In the genomic region with DNA sequence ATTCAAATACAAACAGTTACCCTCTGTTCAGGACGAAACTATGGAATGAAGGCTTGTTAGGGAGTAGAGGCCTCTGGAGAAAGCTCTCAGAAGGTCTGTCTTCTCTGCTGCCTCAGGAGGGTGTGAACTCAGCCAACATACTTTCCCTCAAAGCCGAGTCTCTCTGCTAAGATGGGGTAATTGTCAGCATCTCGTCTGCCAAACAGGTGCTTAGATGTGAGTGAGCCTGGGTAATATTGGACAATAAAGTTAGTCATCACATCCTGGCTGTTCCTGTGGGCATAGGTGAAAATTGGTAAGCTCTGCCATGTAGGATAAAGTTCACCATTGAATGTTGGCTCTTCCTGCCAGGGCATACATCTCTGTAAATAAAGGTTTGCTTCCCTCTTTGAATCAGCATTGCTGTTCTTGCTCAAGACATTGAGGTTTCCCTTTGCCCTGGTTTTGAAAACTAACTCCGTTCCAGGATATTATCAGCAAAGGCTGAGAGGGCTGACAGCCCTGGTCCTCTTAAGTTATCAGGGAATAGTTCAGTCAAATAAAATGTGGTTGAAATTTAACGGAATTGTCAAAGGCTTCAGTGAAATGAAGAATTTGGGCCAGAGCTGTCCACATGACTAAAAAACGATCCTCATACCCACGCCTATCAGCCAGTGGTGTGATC, we compare ENCODE assay signal across 19 mouse cellular contexts. TPM values are rescaled to one million over a fixed set of nuclear protein-coding genes. Genes with fewer than 3 reads are reported as not detected.
"Had no signal": no experiment of that assay in that cellular context is flagged by ENCODE, and none has a peak within 500 bp of the region (broad histone marks: within the 10 kb centered on the region; RNA-seq: fewer than 3 reads in every experiment).

No protein-coding gene starts in this region.

- H3K4me3 ChIP-seq: left cerebral cortex, adult 2 months; limb, embryonic 15.5 days; liver, embryonic 15.5 days; midbrain, embryonic 10.5 days; myocyte; neural tube, embryonic 15.5 days had no signal

- H3K9me3 ChIP-seq: limb, embryonic 15.5 days; liver, embryonic 15.5 days; midbrain, embryonic 10.5 days; neural tube, embryonic 15.5 days had no signal

- H3K27ac ChIP-seq: left cerebral cortex, adult 2 months; limb, embryonic 15.5 days; liver, embryonic 15.5 days; midbrain, embryonic 10.5 days; neural tube, embryonic 15.5 days had no signal

- H3K36me3 ChIP-seq: limb, embryonic 15.5 days; liver, embryonic 15.5 days; midbrain, embryonic 10.5 days; neural tube, embryonic 15.5 days had no signal

- H3K27me3 ChIP-seq: limb, embryonic 15.5 days; liver, embryonic 15.5 days; neural tube, embryonic 15.5 days had no signal

- H3K4me1 ChIP-seq: limb, embryonic 15.5 days; liver, embryonic 15.5 days; midbrain, embryonic 10.5 days; neural tube, embryonic 15.5 days had no signal

- H3K4me2 ChIP-seq: limb, embryonic 15.5 days; liver, embryonic 15.5 days; lung, embryonic 14.5 days; neural tube, embryonic 15.5 days had no signal

- DNase-seq: kidney, adult 11 months; kidney, postnatal 10 days; kidney, postnatal 4 days; lung, embryonic 14.5 days; lung, postnatal 10 days; midbrain, embryonic 14.5 days; spleen, adult 18-20 months; thymus, postnatal 36 days had no signal

- H3K9ac ChIP-seq: limb, embryonic 15.5 days; liver, embryonic 15.5 days; lung, embryonic 14.5 days; neural tube, embryonic 15.5 days had no signal

RNA-seq across cellular contexts. Expression of a gene that starts 14.6 kb away (rescaled TPM):
- total RNA-seq: layer of hippocampus, adult 8-10 months; layer of hippocampus, postnatal 14 days; left cerebral cortex, adult 2 months; left cerebral cortex, postnatal 25 days; megakaryocyte, adult 5-6 weeks had no signal
- polyA plus RNA-seq: lung, embryonic 14.5 days; midbrain, embryonic 10.5 days; midbrain, embryonic 14.5 days; myocyte; neural tube, embryonic 11.5 days; neural tube, embryonic 15.5 days had no signal

RNA-seq across cellular contexts. Expression of a gene that starts 40.8 kb away (rescaled TPM):
- total RNA-seq: megakaryocyte, adult 5-6 weeks had no signal
